Mouse (Mus musculus) lung, postnatal 10 days (tissue): ENCODE measurements at regions not wholly inside any gene's neighbourhood (a gene's known extent, or its start where the extent isn't known, plus 50 kb on each side); places are given as distances from the start of the nearest gene placed in this dataset.

Source experiments
- DNase-seq: peaks from one replicate; pipeline ENCODE4 v3.0.0; 2021

- DNase-seq: no peak
These were observed 727.3 kb upstream of the Frg1 start for GRCm38 (mm10) chr8:42144220-42144619.

- no peak for DNase-seq
These were observed 690.7 kb upstream of the Frg1 start for GRCm38 (mm10) chr8:42107582-42107981.

- DNase-seq: no peak
These were observed 652.4 kb upstream of the Frg1 start for GRCm38 (mm10) chr8:42069314-42069713.

- no peak for DNase-seq
These were observed 626.7 kb upstream of the Frg1 start for GRCm38 (mm10) chr8:42043526-42043925.

DNA sequence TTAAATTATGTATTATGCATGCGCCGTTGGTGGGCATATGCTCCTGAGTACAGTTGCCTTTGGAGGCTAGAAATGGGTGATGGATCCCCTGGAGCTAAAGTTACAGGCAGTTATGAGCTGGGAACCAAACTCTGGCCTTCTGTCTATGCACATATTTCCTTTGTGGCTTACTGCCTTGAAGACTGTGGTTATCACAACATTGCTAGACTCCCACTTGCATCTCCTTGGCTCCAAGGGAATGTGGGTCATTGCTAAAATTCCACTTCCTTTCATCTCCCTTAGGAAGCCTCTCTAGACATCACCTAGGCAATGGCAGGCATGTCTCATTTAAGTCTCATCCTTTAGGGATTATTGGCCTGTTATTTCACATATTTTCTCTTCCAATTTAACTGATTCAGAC is 622.4 kb upstream of the Frg1 start:
- no peak for DNase-seq

- DNase-seq: no peak
These were observed 610.1 kb upstream of the Frg1 start for GRCm38 (mm10) chr8:42026934-42027333.

GRCm38 (mm10) chr8:42017786-42018185 is 600.9 kb upstream of the Frg1 start:
- no peak for DNase-seq

DNA sequence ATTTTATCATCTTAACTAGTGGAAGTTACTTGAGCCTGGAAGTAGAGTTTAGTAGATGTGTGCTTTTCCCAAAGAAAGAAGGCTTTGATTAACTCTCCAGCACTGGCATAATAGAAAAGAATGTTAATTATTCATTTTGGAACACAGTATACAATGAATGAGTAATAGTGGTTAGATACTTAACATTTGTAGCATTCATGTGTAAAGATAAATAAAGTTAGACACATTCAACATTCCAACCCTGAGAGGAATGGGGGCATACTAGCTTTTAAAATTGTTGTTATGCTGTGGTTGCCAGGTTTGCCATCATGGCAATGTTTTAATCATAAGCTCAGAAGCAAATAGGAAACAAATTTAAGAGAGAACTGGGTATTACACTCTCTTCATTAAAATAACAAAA is 586.3 kb upstream of the Frg1 start:
- DNase-seq: no peak

- no peak for DNase-seq
These were observed 572.2 kb upstream of the Frg1 start for GRCm38 (mm10) chr8:41989040-41989501.

- DNase-seq: no peak
These were observed 571.3 kb upstream of the Frg1 start for GRCm38 (mm10) chr8:41988216-41988615.

DNA sequence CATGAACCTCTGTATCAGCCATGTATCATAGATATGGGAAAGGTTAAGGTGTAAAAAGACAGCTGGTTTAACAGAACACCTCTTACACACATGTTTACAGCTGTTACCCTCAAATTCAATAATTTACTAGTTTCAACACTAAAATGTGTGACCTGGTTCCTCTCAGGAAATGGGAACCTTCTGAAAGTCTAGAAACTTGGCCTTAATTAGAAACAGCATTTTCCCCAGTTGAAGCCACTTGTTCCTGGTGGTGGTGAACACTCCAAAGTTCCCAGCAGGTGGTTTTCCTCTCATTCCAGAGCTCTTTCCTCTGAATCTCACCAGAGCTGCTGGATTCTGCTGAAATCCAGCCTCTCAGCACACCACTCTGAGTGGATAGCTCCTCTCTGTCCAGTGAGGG is 570.5 kb upstream of the Frg1 start:
- no peak for DNase-seq

- DNase-seq: no peak
These were observed 555.5 kb upstream of the Frg1 start for GRCm38 (mm10) chr8:41972416-41972815.

- DNase-seq: no peak
These were observed 553.7 kb upstream of the Frg1 start for GRCm38 (mm10) chr8:41970536-41970935.

DNA sequence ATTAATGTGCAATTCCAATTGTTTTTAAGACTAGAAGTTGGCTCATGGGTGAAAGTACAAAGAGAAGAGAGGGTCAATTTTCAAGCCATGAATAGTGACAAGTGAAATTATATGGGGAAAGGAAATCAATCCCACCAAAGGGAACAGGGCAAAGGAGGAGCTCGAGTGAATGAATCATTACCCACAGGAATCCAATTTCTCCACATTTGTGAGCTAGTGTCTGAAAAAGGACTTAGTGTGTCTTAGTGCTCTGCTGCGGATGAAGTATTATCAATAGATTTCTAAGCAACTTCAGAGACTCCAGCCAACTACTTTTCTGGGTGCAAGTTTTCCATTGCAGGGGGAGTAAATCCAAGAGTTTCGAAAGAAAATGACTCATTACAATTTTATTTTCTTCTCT is 552.5 kb upstream of the Frg1 start:
- DNase-seq: no peak

DNA sequence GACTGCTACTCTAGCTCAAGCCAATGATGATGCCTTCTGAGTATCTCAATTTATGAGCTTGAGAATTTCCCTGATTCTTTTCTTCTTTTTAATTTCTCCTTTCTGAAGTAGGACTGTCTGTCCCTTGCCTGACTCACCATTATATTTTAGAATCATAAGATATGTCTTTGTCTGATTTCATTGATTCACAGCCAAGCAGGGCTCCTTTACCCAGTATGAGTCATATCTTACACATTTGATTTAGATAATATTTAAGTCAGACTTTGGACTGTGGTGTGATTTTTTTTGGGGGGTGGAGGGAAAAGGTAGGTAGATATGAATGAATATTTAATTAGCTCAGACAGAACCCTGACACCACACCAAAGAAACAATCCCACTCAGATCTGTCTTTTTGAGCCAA is 547.2 kb upstream of the Frg1 start:
- DNase-seq: no peak

DNA sequence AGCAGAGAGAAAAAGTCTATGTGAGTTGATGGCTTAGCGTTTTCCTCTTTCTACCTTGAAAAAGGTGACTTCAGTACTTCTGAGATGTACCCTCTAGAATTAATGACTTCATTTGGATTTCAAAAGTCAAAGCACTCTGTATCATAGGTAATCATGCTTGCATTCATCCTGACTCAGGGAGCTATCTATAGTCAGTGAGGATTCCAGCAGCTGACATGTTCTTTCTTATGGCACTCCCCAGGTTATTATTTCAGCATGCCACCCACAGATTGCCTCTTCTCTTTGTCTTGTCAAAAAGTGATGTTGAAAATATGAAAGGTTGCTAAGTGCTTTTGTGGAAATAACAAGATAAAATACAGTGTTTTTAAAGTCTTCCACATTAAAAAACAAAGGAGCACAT is 540.0 kb upstream of the Frg1 start:
- DNase-seq: no peak

GRCm38 (mm10) chr8:41950736-41951135 is 533.9 kb upstream of the Frg1 start:
- no peak for DNase-seq

DNA sequence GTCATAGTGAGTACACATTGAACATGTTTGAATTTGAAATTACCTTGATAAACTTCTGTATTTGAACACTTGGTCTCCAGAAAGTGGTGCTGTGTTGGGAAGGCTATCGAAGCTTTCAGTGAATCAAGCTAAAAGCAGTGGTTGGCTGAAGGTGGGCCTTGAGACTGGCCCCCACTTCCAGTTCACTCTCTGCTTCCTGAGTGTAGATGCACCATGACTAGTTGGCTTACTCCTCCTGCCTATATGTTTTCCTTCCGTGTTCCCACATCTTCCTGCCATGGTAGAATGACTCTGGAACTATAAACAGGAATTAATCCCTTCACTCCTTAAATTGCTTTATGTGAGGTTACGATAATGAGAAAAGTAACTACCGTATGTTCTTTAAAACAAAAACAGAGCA is 522.4 kb upstream of the Frg1 start:
- DNase-seq: no peak

DNA sequence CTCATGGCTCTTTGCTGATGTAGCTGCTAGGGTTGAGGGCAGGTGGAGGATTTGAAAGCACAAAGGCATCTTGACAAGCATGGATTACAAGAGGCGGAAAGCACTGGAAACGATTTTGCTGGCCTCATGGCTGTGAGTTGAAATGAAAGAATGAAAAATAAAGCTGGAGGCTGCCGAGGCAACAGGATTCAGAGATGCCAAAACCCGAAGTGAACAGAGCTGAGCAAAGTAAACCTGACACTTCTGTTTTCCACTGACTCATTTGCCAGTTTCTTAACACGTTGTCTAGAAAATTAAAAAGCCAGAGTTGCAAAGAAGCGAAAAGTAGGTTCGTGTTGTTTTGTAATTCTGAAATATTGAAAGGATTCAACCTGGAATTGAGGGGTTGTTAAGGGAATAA is 504.2 kb upstream of the Frg1 start:
- DNase-seq: no peak

GRCm38 (mm10) chr8:41920536-41920935 is 503.7 kb upstream of the Frg1 start:
- DNase-seq: no peak

- DNase-seq: no peak
These were observed 461.3 kb upstream of the Frg1 start for GRCm38 (mm10) chr8:41878029-41878748.

- no peak for DNase-seq
These were observed 452.9 kb upstream of the Frg1 start for GRCm38 (mm10) chr8:41869681-41870356.

- DNase-seq: no peak
These were observed 444.0 kb upstream of the Frg1 start for GRCm38 (mm10) chr8:41860918-41861317.

DNA sequence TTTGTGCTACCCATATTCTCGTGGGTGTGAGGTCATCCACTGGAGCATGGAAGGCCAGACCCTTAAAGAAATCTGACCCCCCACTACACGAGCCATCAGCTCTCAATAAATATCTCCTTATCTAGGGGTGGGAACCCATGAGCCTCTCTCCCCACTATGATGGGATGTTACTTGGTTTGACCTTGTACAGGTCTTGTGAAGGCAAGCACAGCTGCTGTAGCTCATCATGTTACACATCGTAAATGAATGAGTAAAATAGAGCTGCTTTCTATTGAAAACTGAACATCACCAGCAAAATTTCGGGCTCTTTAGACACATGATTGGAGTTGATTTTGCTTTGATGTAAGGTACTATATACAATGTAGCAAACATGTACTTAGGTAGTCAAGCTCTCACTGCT is 414.8 kb upstream of the Frg1 start:
- DNase-seq: no peak

- no peak for DNase-seq
These were observed 413.5 kb upstream of the Frg1 start for GRCm38 (mm10) chr8:41830407-41830806.
